Mouse (Mus musculus) intestine, embryonic 14.5 days (tissue): ENCODE results near the gene Nod1. TPM values are rescaled to one million over a fixed set of nuclear protein-coding genes. Genes with fewer than 3 reads are reported as not detected.

Source experiments
- ATAC-seq: fragments of 200-750 bp; cut with Nextera tagmentation; replicated peaks from 2 replicates; pipeline ENCODE4 v1.8.0; 2017; ENCODE audit warnings: low read depth, moderate number of reproducible peaks, moderate TSS enrichment, moderate library complexity; ENCODE audit not compliant: low FRiP score, low TSS enrichment
- DNase-seq: peaks from one replicate; pipeline ENCODE4 v3.0.0-alpha.2; 2018; ENCODE audit warnings: low spot score
- H3K27ac ChIP-seq: fragments of 300-500 bp; sonication (generic); 2 replicates; pipeline ENCODE4 v1.5.1; 2014; ENCODE audit warnings: low read depth, mild to moderate bottlenecking, control low read depth
- H3K27me3 ChIP-seq: fragments of 300-500 bp; sonication (generic); replicated peaks from 2 replicates; pipeline ENCODE4 v1.6.1; 2014; ENCODE audit warnings: low read length, control low read depth; ENCODE audit not compliant: control insufficient read depth, insufficient read depth
- H3K36me3 ChIP-seq: fragments of 300-500 bp; sonication (generic); 2 replicates; pipeline ENCODE4 v1.6.1; 2014; ENCODE audit warnings: low read length, control low read depth; ENCODE audit not compliant: control insufficient read depth, insufficient read depth
- H3K4me1 ChIP-seq: fragments of 300-500 bp; sonication (generic); replicated peaks from 2 replicates; pipeline ENCODE4 v1.6.1; 2014; ENCODE audit warnings: low read length, control low read depth, mixed read lengths; ENCODE audit not compliant: control insufficient read depth, insufficient read depth
- H3K4me2 ChIP-seq: fragments of 300-500 bp; sonication (generic); 2 replicates; pipeline ENCODE4 v1.6.1; 2014; ENCODE audit warnings: low read length
- H3K4me3 ChIP-seq: fragments of 300-500 bp; sonication (generic); 2 replicates; pipeline ENCODE4 v1.5.1; 2014; ENCODE audit warnings: low read depth, low read length, control low read depth, mixed read lengths
- H3K9ac ChIP-seq: fragments of 300-500 bp; sonication (generic); 2 replicates; pipeline ENCODE4 v1.6.1; 2014; ENCODE audit warnings: mild to moderate bottlenecking, low read length
- H3K9me3 ChIP-seq: fragments of 300-500 bp; sonication (generic); 2 replicates; pipeline ENCODE4 v1.6.1; 2016; ENCODE audit warnings: low read length, control low read depth; ENCODE audit not compliant: control insufficient read depth
- WGBS: fragments of 180-500 bp; shearing (Covaris S2); extraction: QIAGEN DNeasy Blood & Tissue Kit; methylation state at CpG from one replicate; pipeline ENCODE4 v1.1.7; 2014; 5-methylcytosine and 5-hydroxymethylcytosine counted together
- polyA plus RNA-seq: library from polyadenylated mRNA; unstranded; fragments of >200 nt; fragmentation: Nextera tagmentation; extraction: Ambion mirVana; gene quantifications from 2 replicates; pipeline ENCODE4 v1.2.1, GENCODE M21; 2014

The Nod1 gene
- polyA plus RNA-seq, 1 experiment from 2014 or later, result 5.6 TPM

DNA sequence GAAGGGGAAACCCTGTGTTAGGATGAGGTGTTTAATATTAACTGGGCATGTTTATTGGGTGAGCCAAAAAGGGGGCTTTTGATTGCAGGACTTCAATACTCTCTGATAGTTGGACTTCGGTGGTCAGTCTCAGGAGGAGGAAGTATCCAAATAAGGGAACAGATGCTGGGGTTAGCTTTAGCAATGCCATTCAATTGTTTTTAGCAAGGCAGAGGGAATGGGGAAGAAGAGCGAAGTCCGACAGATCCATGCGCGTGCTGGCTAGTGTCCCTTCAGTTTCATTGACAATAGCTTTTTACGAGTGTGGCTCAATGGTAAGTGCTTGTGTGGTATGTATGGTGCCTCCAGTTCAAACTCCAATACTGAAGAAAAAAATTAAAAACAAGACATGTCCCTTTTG is 31.3 kb downstream of the Nod1 start:
- peaks cover 18% of the 10 kb centered on the region; the same call in 1 of the 2 replicates for H3K27me3 ChIP-seq
- WGBS, result 90% methylated on average over 6 of the region's 6 CpGs

GRCm38 (mm10) chr6:54940126-54940525 is 32.3 kb downstream of the Nod1 start:
- ATAC-seq (no peak), DNase-seq (no peak)
- WGBS, result 77% methylated on average over 7 of the region's 7 CpGs
- no peaks in the 10 kb centered on the region; the same call in 1 of the 2 replicates for H3K4me1 ChIP-seq
- no peaks in the 10 kb centered on the region for H3K36me3 ChIP-seq
- no peak overlapping the region for H3K9ac ChIP-seq
- H3K27me3 ChIP-seq, result peaks cover 18% of the 10 kb centered on the region; the same call in 1 of the 2 replicates
- H3K9me3 ChIP-seq, result no peaks in the 10 kb centered on the region
- no peak overlapping the region for H3K27ac ChIP-seq
- no peak overlapping the region for H3K4me3 ChIP-seq
- no peak overlapping the region for H3K4me2 ChIP-seq

More for the DNA sequence above, 31.3 kb downstream of the Nod1 start:
- H3K4me3 ChIP-seq, result no peak overlapping the region
- no peaks in the 10 kb centered on the region for H3K9me3 ChIP-seq
- no peaks in the 10 kb centered on the region; the same call in 1 of the 2 replicates for H3K4me1 ChIP-seq
- no peak for DNase-seq
- no peak overlapping the region for H3K27ac ChIP-seq
- no peak overlapping the region for H3K4me2 ChIP-seq
- no peak for ATAC-seq
- H3K9ac ChIP-seq, result no peak overlapping the region
- no peaks in the 10 kb centered on the region for H3K36me3 ChIP-seq

GRCm38 (mm10) chr6:54939631-54940030 is 32.8 kb downstream of the Nod1 start:
- H3K4me2 ChIP-seq, result no peak overlapping the region
- no peak overlapping the region for H3K27ac ChIP-seq
- peaks cover 16% of the 10 kb centered on the region; the same call in 1 of the 2 replicates for H3K27me3 ChIP-seq
- ATAC-seq, result no peak
- H3K9ac ChIP-seq, result no peak overlapping the region
- no peaks in the 10 kb centered on the region for H3K36me3 ChIP-seq
- H3K4me3 ChIP-seq, result no peak overlapping the region
- no peak for DNase-seq
- H3K9me3 ChIP-seq, result no peaks in the 10 kb centered on the region
- H3K4me1 ChIP-seq, result no peaks in the 10 kb centered on the region; the same call in 1 of the 2 replicates
- 67% methylated on average over 4 of the region's 4 CpGs for WGBS

DNA sequence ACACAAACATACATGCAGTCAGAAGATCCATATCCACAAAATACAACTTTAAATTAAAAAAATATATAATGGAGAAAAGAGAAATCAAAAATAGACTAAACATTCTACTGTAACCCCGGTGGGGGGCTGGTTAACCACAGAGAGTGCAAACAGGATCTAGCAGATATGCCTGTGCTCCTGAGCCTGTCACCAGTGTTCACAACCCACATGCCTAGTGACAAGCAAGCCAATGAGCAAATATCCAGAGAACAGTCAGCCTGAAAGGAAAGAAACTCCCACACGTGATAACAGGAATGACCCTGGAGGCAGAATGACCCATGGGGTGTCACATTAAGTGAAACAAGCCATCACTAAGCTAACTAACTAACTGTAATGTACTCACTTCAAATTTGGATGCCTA is 35.9 kb downstream of the Nod1 start:
- WGBS, result 86% methylated on average over 2 of the region's 2 CpGs
- Histone ChIP-seq H3K36me3 (no peaks in the 10 kb centered on the region), H3K27me3 (no peaks in the 10 kb centered on the region), H3K9ac (no peak overlapping the region), H3K4me1 (no peaks in the 10 kb centered on the region; the same call in 1 of the 2 replicates), H3K4me2 (no peak overlapping the region), H3K9me3 (no peaks in the 10 kb centered on the region), H3K27ac (no peak overlapping the region), H3K4me3 (no peak overlapping the region)
- DNase-seq (no peak), ATAC-seq (no peak)

- no peak for DNase-seq
Observed at GRCm38 (mm10) chr6:54934930-54935329, 37.5 kb downstream of the Nod1 start.

DNA sequence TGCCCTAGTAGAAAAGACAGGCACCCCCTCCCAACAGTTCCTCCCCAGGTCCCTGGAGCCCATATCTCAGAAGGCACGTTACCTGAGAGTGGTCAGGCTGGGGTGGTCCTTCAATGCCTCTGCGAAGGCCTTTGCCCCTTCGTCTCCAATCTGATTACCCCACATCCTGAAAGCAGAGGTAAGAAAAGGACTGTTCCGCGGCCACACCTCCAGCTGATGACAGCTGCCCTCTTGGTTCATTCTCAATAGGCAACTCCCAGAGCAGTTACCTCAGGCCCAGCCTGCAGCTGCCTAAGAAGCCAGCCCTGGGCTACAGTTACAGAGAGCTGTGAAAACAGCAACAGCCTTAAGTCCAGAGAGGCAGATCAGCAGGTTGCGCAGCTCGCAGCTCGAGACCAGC is 38.1 kb downstream of the Nod1 start:
- H3K27ac ChIP-seq, result no peak overlapping the region
- no peak overlapping the region for H3K4me2 ChIP-seq
- no peak overlapping the region for H3K4me3 ChIP-seq
- no peaks in the 10 kb centered on the region for H3K9me3 ChIP-seq
- H3K36me3 ChIP-seq, result no peaks in the 10 kb centered on the region
- ATAC-seq (no peak), DNase-seq (no peak)
- no peaks in the 10 kb centered on the region for H3K27me3 ChIP-seq
- 92% methylated on average over 8 of the region's 8 CpGs for WGBS
- H3K4me1 ChIP-seq, result no peaks in the 10 kb centered on the region
- H3K9ac ChIP-seq, result no peak overlapping the region

More at GRCm38 (mm10) chr6:54934930-54935329, 37.5 kb downstream of the Nod1 start:
- H3K9ac ChIP-seq, result no peak overlapping the region
- H3K27me3 ChIP-seq, result no peaks in the 10 kb centered on the region
- H3K9me3 ChIP-seq, result no peaks in the 10 kb centered on the region
- no peak overlapping the region for H3K4me3 ChIP-seq
- no peak overlapping the region for H3K27ac ChIP-seq
- no peaks in the 10 kb centered on the region for H3K4me1 ChIP-seq
- 74% methylated on average over 5 of the region's 5 CpGs for WGBS
- H3K36me3 ChIP-seq, result no peaks in the 10 kb centered on the region
- H3K4me2 ChIP-seq, result no peak overlapping the region
- ATAC-seq, result no peak

- DNase-seq, result no peak
- Histone ChIP-seq H3K4me3 (no peak overlapping the region), H3K36me3 (no peaks in the 10 kb centered on the region), H3K9ac (no peak overlapping the region), H3K27ac (no peak overlapping the region), H3K9me3 (no peaks in the 10 kb centered on the region), H3K4me2 (no peak overlapping the region), H3K27me3 (no peaks in the 10 kb centered on the region), H3K4me1 (no peaks in the 10 kb centered on the region)
- 83% methylated on average over 3 of the region's 3 CpGs for WGBS
- no peak for ATAC-seq
Observed at GRCm38 (mm10) chr6:54933866-54934265, 38.5 kb downstream of the Nod1 start.

DNA sequence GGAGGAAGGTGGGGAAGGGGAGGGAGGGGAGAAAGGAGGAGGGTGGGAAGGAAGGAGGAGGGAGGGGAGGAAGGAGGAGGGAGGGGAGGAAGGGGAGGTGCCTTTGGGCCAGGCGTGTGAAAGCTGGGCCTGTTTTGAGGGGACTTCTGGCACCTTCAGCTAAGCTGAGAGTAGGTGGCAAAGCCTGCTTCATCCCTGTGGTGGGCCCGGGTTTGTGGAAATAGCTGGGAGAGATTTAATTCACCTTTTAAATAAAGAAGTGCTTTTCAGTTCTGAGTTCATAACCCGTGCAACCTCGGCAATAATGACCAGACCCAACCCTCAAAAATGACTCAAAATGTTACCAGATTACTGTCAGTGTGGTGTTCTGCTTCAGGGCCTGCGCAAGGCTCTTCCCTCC is 39.2 kb downstream of the Nod1 start:
- ATAC-seq (no peak), DNase-seq (no peak)
- H3K36me3 ChIP-seq, result no peaks in the 10 kb centered on the region
- no peaks in the 10 kb centered on the region for H3K9me3 ChIP-seq
- 78% methylated on average over 5 of the region's 5 CpGs for WGBS
- H3K4me1 ChIP-seq, result no peaks in the 10 kb centered on the region
- no peak overlapping the region for H3K9ac ChIP-seq
- no peaks in the 10 kb centered on the region for H3K27me3 ChIP-seq
- H3K4me2 ChIP-seq, result no peak overlapping the region
- no peak overlapping the region for H3K27ac ChIP-seq
- no peak overlapping the region for H3K4me3 ChIP-seq

DNA sequence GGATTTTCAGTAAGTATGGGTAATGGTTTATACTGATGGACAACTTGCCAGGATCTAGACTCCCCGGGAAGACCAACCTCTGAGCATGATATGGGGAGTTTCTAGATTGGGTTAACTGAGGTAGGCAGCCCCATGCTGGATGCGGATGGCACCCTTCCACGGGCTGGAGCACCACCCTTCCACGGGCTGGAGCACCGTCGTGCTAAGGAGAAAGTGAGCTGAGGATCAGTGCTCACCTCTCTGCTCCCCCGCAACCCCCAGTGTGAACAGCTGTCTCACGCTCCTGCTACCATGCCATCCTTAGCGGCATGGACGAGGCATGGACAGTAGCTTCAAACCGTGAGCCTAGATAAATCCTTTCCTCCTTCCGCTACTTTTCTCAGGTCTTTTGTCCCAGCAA is 39.9 kb downstream of the Nod1 start:
- H3K27ac ChIP-seq, result no peak overlapping the region
- DNase-seq (no peak), ATAC-seq (no peak)
- H3K4me2 ChIP-seq, result no peak overlapping the region
- H3K27me3 ChIP-seq, result no peaks in the 10 kb centered on the region
- WGBS, result 93% methylated on average over 12 of the region's 12 CpGs
- no peaks in the 10 kb centered on the region for H3K4me1 ChIP-seq
- no peaks in the 10 kb centered on the region for H3K9me3 ChIP-seq
- H3K9ac ChIP-seq, result no peak overlapping the region
- H3K36me3 ChIP-seq, result no peaks in the 10 kb centered on the region; the same call in 1 of the 2 replicates
- no peak overlapping the region for H3K4me3 ChIP-seq
